Mouse (Mus musculus) stomach, postnatal 0 days (tissue): Measurements from ENCODE around the gene Rabep1. TPM values are rescaled to one million over a fixed set of nuclear protein-coding genes. Genes with fewer than 3 reads are reported as not detected.

Experiments
- ATAC-seq: fragments of 200-750 bp; cut with Nextera tagmentation; 2 replicates; pipeline ENCODE4 v1.8.0; 2017; ENCODE audit not compliant: low FRiP score, low TSS enrichment
- DNase-seq: peaks from one replicate; pipeline ENCODE4 v3.0.0-alpha.2; 2016; ENCODE audit warnings: low spot score
- H3K27ac ChIP-seq: fragments of 300-500 bp; sonication (generic); replicated peaks from 2 replicates; pipeline ENCODE4 v1.5.1; 2014; ENCODE audit warnings: mild to moderate bottlenecking, control low read depth
- H3K27me3 ChIP-seq: fragments of 300-500 bp; sonication (generic); 2 replicates; pipeline ENCODE4 v1.6.1; 2014; ENCODE audit warnings: low read length; ENCODE audit not compliant: control insufficient read depth, insufficient read depth
- H3K36me3 ChIP-seq: fragments of 300-500 bp; sonication (generic); 2 replicates; pipeline ENCODE4 v1.6.1; 2014; ENCODE audit warnings: low read length, mixed read lengths; ENCODE audit not compliant: control insufficient read depth, insufficient read depth
- H3K4me1 ChIP-seq: fragments of 300-500 bp; sonication (generic); replicated peaks from 2 replicates; pipeline ENCODE4 v1.6.1; 2014; ENCODE audit warnings: antibody characterized with exemption; ENCODE audit not compliant: control insufficient read depth, insufficient read depth
- H3K4me2 ChIP-seq: fragments of 300-500 bp; sonication (generic); replicated peaks from 2 replicates; pipeline ENCODE4 v1.6.1; 2014; ENCODE audit warnings: low read depth, mild to moderate bottlenecking, control low read depth, moderate library complexity
- H3K4me3 ChIP-seq: fragments of 300-500 bp; sonication (generic); 2 replicates; pipeline ENCODE4 v1.5.1; 2014; ENCODE audit warnings: low read depth, low read length, control low read depth
- H3K9ac ChIP-seq: fragments of 300-500 bp; sonication (generic); 2 replicates; pipeline ENCODE4 v1.6.1; 2014; ENCODE audit warnings: mild to moderate bottlenecking, low read length, control low read depth, mixed read lengths
- H3K9me3 ChIP-seq: fragments of 300-500 bp; sonication (generic); 2 replicates; pipeline ENCODE4 v1.6.1; 2016; ENCODE audit warnings: low read length; ENCODE audit not compliant: control insufficient read depth
- CTCF ChIP-seq: IDR thresholded peaks from 2 replicates; pipeline ENCODE4 v1.5.1; 2016; ENCODE audit warnings: antibody characterized with exemption, low read depth, mild to moderate bottlenecking, moderate library complexity
- EP300 ChIP-seq: optimal IDR thresholded peaks from 2 replicates; pipeline ENCODE3; 2016; ENCODE audit warnings: antibody characterized with exemption
- WGBS: fragments of 180-500 bp; shearing (Covaris S2); extraction: QIAGEN DNeasy Blood & Tissue Kit; methylation state at CpG from one replicate; pipeline ENCODE4 v1.1.7; 2014; 5-methylcytosine and 5-hydroxymethylcytosine counted together
- polyA plus RNA-seq: library from polyadenylated mRNA; unstranded; fragments of >200 nt; fragmentation: Nextera tagmentation; extraction: Ambion mirVana; gene quantifications from 2 replicates; pipeline ENCODE4 v1.2.1, GENCODE M21; 2015

The Rabep1 gene
- polyA plus RNA-seq, 1 experiment from 2014 or later, result 17.5 TPM

DNA sequence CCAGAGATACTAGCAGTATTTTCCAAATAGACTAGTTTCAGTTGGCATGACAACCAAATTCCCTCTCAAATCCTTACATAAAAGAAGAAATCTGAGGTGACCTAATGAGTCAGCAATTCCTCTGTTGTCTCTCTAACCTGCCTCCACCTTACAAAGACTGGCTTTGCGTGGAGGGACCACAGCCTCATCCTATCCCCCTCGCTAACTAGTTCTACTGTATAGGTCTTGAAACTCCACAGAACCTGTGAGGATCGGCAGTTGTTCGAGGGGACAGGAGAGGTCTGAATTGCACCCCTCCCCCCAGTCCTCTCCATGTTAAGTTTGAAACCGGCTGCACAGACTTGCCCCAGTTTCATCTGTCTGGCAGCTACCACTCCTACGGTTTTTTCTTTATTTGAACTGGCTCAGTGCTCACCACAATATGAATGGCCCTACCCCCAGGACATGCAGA lies 9.2 kb upstream of the Rabep1 start:
- DNase-seq, result no peak
- Histone ChIP-seq H3K9ac (no peak overlapping the region), H3K9me3 (no peaks in the 10 kb centered on the region), H3K4me1 (no peaks in the 10 kb centered on the region), H3K4me2 (no peak overlapping the region), H3K36me3 (no peaks in the 10 kb centered on the region), H3K27ac (no peak overlapping the region), H3K27me3 (no peaks in the 10 kb centered on the region), H3K4me3 (no peak overlapping the region)
- TF ChIP-seq CTCF, result no peak
- TF ChIP-seq EP300, result no peak
- no peak for ATAC-seq
- WGBS, result 51% methylated on average over 6 of the region's 6 CpGs

DNA sequence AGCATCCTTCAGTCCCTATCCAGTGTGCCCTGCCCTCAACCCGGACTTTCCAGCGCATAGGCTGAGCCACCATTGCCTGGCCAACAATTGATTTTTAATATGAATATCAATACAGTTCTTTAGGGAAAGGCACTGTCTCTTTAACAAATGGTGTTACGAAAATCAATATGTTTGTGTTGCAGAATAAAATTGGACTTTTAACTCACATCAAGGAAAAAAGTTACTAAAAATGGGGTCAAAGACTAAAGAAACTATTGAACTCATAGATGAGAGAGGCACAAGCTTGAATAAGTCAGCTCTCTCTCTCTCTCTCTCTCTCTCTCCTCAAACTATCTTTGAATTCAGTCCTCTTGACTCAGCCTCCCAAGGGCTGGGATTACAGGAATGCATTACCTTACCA lies 7.5 kb upstream of the Rabep1 start:
- no peaks in the 10 kb centered on the region for H3K36me3 ChIP-seq
- no peaks in the 10 kb centered on the region for H3K9me3 ChIP-seq
- TF ChIP-seq EP300 (no peak), CTCF (no peak)
- 89% methylated on average over 3 of the region's 3 CpGs for WGBS
- no peaks in the 10 kb centered on the region for H3K4me1 ChIP-seq
- H3K9ac ChIP-seq, result no peak overlapping the region
- no peak overlapping the region for H3K27ac ChIP-seq
- H3K4me2 ChIP-seq, result no peak overlapping the region
- no peak for ATAC-seq
- DNase-seq, result no peak
- H3K4me3 ChIP-seq, result no peak overlapping the region
- H3K27me3 ChIP-seq, result no peaks in the 10 kb centered on the region

DNA sequence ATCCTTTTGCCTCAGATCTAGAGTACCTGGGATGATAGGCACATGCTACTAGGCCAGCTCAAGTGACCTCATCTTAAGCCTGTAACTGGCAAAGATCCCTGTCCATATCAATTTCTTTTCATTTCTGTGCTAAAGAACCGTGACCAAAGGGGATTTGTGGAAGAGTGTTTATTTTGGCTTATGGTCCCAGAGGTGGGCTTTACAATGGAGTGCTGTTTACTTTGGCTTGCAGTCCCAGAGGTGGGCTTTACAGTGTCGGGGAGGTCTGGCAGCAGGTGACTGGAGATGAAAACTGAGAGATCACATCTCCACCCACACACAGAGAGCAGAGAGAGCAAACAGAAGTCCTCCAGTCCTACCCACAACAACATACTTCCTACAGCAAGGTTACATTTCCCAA lies 6.0 kb upstream of the Rabep1 start:
- Histone ChIP-seq H3K36me3 (no peaks in the 10 kb centered on the region), H3K27me3 (no peaks in the 10 kb centered on the region), H3K9me3 (no peaks in the 10 kb centered on the region), H3K4me2 (no peak overlapping the region), H3K4me1 (no peaks in the 10 kb centered on the region), H3K27ac (no peak overlapping the region), H3K4me3 (no peak overlapping the region), H3K9ac (no peak overlapping the region)
- no peak for ATAC-seq
- WGBS, result 14% methylated on average over 2 of the region's 2 CpGs
- no peak for DNase-seq
- TF ChIP-seq CTCF, result no peak
- TF ChIP-seq EP300, result no peak

DNA sequence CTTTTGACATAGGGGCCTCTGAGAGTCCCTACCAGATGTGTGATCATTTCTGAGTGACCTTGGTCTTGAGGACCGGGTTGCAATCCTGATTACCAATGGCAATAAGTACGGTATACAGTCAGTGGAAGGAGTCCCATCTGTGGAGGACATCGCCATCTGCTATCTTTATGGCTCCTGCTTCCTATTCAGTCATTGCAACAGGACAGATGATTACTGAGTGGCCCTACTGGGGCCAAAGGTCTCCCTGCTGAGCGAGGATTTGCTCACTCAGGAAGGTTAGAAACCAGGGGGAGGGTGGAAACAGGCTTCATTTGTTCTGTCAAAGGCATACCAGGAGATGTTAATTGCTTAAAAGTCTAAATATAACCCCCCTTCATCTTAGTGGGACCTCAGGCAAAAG lies 1.6 kb upstream of the Rabep1 start:
- 66% methylated on average over 4 of the region's 4 CpGs for WGBS
- Histone ChIP-seq H3K27ac (no peak overlapping the region), H3K4me2 (no peak overlapping the region)

DNA sequence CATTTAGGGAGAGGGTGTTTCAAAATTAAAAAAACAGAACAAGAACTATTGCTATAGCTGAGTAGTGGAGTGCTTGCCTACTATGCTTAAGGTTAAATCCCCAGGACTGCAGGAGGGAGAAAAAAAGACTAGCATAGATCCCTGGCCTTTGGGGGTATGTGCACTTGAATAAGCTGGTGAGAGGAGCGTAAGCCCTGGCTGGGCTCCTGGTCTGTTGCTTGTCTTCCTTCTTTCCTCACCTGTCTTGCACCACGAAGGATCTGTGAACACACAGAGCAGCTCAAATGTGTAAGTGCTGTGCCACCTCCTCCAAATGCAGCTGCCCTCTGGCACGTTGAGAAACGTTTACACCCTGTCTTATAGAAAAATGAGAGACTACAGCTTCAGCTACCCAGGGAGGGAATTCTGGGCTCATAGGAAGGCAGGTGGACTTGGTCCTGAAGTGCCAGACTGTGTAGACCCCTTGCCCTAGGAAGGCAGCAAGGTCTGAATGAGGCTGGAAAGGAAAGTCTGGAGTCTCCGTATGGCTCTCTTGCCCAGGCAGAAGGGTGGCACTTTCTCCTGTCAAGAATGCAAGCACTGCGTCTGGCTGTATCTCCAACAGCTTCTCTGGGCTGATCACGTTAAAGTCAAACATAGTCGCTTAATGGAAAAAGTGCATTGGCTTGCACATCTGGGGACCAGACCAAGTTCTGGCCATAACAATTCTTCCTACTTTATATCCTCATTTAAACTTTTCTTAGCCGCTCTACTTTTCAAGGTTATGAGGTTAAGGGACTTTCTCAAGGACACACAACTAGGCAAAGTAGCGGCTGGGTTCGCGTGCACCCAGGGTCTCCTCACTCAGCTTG lies 652 bp upstream of the Rabep1 start:
- Histone ChIP-seq H3K9ac (peak overlapping the region; percentile 87), H3K27ac (peak overlapping the region; percentile 40), H3K36me3 (no peaks in the 10 kb centered on the region), H3K4me3 (peak overlapping the region; percentile 98), H3K27me3 (no peaks in the 10 kb centered on the region), H3K4me2 (peak overlapping the region; percentile 80), H3K4me1 (no peaks in the 10 kb centered on the region), H3K9me3 (no peaks in the 10 kb centered on the region)
- peak; percentile 14 for DNase-seq
- TF ChIP-seq EP300 (no peak), CTCF (no peak)
- 0 out of 2 replicates have a peak, but pooled peaks have one; percentile 4 for ATAC-seq
- 17% methylated on average over 12 of the region's 12 CpGs for WGBS

More for the DNA sequence above, 1.6 kb upstream of the Rabep1 start:
- TF ChIP-seq CTCF (no peak), EP300 (no peak)
- Histone ChIP-seq H3K4me3 (no peak overlapping the region), H3K4me1 (no peaks in the 10 kb centered on the region), H3K36me3 (no peaks in the 10 kb centered on the region), H3K9me3 (no peaks in the 10 kb centered on the region), H3K27me3 (no peaks in the 10 kb centered on the region), H3K9ac (no peak overlapping the region)
- DNase-seq, result no peak
- no peak for ATAC-seq

DNA sequence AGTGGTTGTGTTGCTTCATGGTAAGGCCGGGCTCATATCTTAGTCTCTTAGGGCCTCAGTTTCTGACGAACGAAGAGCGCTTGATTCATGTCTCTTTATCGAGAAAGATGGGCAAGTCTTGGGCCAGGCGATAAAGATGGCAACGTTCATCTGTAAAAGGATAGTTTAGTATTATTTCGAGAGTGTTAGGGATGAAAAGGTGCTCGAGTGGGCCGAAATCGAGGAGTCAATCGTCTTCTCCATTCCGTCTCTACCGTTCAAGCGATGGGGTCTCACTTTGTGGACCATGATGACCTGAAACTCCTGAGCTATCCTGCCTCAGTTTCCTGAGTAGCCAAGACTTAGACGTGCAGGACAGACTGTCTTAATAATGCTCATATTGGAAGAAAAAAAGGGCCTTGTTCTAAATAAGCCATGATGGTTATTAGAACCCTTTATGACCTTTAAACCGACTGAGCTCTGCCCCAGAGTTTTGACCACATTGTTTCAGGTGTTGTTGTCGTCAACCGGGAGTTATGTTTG lies 940 bp downstream of the Rabep1 start:
- Histone ChIP-seq H3K9ac (peak overlapping the region; percentile 87), H3K4me1 (no peaks in the 10 kb centered on the region), H3K27ac (no peak overlapping the region), H3K4me2 (peak overlapping the region; percentile 80), H3K36me3 (no peaks in the 10 kb centered on the region), H3K4me3 (peak overlapping the region; percentile 98), H3K27me3 (no peaks in the 10 kb centered on the region), H3K9me3 (no peaks in the 10 kb centered on the region)
- no peak for ATAC-seq
- TF ChIP-seq EP300, result no peak
- no peak for TF ChIP-seq CTCF
- 4% methylated on average over 19 of the region's 19 CpGs for WGBS
- DNase-seq, result no peak
